Mouse (Mus musculus): ENCODE data around the gene Ano1.

Gene Ano1

DNA sequence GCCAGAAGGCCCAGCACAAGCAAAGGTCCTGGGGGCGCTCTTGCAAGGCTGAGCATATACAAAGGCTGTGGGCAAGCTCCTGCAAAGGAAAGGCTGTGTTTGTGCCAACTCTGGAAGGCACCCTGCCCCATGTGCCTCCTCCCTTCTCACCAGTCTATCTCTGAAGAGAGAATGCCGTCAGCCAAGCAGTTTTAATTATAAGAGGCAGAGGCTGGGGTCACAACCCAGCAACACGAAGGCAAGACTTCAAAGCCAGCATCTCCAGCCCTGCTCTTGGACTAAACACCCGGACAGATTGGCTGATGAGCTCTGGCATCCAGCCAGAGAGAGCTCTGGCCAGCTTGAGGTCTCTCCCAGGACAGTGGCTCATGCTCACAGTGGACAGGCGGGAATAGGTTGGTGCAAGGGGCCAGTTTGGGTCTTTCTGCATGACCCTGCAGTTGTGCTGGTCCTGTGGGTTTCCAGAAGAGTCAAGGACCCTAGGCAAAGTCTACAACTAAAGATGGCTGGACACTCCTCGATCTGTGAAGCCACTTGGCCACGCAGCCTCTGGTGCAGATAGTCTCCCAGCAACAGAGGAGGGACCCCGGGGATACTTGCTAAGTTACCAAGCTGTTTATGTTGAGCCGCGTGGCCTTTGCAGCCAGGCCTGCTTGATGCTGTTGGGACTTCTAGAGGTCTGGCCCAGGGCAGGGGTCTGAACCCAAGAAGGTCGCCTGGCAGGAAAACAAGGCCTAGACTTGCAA, 12.9 kb upstream of the Ano1 start:
- no peak for DNase-seq (ENCODE audit: low spot score)

DNA sequence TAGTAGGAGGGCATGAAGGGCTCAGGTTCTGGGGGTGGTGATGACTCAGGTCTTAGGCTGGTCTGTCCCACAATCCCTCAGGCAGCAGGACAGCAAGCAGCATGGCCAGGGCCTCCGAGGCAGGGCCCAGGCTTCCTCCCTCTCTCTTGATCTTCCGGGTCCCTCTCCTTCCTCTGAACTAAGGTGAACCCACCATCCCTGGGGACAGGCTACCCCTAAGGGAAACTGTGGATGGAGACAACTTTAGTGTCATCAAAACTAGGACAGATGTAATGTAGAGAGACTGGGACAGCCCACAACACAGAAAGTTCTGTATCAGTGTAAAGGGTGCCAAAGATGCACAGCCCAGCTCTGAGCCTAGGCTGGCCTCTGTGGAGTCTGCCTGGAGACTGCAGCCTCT, 12.2 kb upstream of the Ano1 start:
- no peak for DNase-seq (ENCODE audit: low spot score)

DNA sequence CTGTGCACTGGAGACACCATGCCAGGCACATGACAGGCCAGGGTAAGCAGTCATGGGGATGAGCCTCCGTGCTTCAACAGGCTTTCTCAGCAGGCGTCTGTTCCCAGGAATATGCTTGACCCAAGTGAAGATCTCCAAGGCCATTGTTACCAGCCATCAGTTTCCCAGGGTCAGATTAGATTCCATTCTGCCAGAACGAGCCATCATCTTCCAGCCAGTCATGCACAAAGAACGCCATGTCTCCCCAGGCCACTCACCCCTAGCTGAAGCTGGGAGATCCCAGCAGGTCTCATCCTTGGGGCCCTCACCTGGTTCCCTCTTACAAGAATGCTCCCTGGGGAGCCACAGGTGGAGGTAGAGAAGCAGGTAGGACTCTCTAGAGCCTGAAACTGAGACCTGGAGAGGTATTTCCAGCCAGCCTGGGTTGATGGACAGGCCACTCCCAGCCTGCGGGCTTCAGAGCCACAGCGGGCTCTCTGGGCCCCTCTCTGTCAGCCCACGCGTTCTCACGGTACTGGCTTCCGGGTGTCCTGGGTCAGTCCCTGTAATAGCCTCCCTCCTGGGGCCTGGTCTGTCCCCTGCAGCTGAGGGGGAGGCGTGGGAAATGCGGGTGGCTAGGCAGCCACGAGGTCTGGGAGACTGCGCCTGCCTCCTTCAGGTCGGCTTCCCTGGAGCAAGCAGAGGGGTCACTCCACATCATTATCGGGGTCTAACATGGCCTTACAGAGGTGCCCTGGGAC, 10.9 kb upstream of the Ano1 start:
- DNase-seq (ENCODE audit: low spot score), result no peak

DNA sequence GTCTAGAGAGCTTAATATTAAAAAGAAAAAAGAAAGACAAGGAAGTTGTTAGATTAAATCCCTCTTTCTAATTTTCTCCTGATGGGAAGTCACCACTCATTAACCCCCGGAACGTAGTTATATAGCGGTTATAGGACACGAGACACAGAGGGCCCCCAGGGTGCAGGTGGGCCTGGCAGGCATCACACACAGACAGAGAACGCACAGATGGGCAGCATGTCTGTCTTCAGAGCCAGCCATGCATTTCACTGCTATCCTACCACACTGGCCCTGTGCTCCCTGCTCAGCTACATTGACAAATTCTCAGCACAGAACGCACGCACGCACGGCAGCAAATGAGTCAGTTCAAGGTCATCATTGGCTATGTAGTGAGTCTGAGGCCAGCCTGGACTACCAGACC, 8.5 kb upstream of the Ano1 start:
- no peak for DNase-seq (ENCODE audit: low spot score)

DNA sequence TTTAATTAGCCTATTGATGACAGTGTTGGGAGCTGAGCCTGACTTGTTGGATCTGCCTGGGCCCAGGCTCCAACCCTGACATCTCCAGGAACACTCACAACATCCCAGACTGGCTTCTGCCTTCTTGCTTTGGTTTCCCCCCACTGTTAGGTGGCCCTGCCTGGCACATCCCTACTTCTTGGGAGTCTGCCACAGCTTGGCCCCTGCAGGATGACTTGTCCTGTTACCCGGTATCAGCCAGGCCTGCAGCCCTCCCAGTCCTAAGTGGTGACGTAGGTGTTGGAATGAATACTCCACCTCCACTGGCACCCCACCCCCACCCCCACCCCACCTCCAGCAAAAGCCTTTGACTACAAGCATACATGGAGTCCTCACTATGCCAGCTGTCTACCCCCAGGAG, 7.7 kb upstream of the Ano1 start:
- DNase-seq (ENCODE audit: low spot score), result no peak

DNA sequence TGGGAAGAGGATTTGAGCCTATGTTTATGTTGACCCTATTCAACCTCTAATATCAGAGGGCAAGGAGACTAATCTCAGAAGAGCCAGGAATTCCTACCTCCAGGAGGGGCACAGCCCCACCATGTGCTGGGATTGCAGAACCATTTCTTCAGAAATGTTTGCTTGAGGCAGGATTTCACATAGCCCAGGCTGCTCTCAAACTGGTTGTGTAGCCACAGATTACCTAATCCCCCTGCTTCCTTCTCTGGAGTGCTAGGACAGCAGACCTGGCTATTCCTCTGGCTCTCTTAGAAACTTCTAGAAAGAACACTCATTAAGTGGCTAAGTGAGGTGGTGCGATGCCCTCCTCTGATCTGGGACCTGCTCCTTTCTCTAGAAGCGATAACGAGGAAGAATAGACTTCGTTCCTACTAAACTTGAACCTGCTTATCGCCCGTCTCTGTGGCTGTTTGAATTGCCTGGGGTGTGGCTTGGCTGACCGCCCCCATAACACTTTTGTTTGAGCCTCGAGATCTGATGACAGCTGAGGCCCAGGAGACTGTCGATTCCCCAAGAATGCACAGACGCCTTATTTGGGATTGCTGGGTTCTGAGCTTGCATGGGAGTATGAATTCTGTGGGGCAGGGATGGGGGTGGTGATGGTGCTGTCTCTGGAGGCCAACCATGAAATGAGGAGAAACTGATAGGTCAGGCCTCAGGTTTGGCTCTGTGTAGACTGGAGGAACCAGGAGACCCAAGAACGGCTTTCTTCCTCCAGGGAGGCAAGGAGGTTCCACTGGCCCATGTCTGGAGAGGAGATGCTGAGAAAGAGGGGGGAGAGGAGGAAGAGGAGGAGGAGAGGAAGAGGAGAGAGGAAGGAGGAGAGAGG, 4.0 kb upstream of the Ano1 start:
- no peak for DNase-seq (ENCODE audit: low spot score)

DNA sequence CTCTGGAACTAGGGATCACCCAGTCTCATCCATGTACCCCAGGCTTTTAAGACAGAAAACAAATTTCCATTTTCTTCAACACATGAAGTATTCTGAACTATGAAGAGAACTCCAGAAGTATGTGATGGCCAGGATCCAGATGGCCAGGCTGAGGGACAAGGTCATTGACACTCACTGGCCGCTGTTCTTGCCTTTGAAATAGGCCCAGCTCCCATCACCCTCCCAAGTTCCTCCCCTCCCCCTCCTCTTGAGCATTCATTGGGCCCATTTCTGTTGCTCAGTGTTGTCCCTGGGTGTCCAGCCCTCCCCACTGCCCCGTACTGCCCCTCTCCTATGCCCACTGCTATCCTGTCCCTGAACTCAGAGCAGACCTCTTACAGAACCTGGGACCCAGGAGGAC, 2.9 kb upstream of the Ano1 start:
- DNase-seq (ENCODE audit: low spot score), result no peak

DNA sequence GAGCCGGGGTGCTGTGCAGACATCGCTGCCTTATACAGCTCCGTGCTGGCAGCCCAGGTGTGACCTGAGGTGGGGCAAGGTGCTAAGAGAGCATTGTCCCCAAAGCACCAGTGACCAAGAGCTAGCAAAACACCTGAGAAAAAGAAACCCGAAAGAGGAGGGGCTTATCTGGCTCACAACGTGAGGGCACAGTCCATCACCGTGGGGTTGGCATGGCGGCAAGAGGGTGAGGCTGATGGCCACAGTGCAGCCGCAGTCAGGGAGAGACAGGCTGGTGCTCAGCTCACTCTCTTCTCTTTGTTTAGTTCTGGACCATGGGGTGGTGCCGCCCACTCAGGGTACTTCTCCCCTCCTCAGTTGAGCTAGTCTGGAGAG, 1.9 kb upstream of the Ano1 start:
- no peak for DNase-seq (ENCODE audit: low spot score)

DNA sequence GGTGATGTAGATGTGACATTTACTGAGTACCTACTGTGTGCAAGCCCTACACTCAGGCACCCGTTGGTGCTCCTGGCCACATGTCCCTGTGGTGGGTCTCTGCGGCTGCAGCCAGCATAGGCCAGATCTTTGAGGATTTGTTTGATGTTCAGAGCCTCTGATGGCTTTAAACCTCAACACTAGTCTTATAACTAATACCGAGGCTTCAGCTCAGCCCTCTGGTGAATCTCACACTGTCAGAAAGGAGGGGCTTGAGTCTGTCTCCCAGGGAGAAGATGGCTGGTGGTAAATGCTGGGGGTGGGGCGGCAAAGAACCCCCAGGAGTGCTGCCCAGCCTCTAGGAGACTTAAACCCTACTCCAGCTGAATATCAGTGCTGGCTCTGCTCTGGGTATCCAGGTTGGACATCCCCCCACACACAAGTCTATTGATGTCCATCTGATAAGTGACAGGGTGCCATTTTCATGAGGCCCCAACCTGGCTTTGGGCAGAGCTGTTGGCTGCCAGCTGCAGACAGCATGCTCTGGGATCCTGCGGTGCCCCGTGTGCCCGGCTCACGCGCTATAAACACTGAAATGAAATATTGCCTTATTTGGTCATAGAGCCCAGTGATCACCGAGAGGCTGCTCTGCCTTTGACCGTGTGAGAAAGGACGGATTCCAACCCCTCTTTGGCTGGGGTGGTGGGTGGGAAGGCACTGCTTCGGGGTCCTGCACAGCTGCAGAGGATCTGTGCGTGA, 1.3 kb upstream of the Ano1 start:
- no peak for DNase-seq (ENCODE audit: low spot score)

DNA sequence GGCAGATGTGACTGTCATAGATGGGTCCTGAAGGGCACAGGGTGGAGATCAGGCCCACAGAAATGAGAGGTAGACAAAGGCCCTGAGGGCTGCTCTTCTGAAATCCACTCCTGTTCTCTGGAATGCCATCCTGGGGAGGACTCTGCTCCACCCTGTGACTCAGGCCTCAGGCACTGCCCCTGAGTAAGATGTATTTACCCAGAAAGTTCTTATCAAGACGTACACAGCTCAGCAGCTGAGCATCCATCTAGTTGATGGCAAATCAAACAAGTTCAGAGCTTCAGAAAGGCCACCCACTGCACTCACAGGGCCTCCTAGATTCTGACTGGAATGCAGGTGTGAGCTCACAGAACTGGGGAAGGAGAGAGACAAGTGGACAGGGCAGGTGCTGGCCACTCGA, 4.0 kb downstream of the Ano1 start:
- no peak for DNase-seq (ENCODE audit: low spot score)

DNA sequence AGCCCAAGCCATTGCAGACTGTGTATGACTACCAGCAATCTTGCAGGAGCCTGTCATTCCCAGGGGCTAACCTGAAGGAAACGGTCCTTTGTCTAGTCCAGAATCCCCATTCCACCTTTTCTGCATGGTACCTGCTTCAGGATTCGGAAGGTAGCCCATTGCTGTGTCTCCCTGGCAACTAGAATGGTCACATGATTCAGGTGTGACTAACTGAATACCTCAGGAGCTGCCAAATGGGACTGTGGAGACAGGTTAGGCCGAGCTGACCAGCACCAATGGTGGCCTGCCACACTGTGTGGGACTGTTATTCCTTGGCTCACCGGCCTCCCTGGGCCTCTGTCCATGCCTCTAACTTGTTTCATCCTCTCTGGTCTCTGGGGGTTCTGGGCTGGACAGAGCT, 5.3 kb downstream of the Ano1 start:
- no peak for DNase-seq (ENCODE audit: low spot score)

DNA sequence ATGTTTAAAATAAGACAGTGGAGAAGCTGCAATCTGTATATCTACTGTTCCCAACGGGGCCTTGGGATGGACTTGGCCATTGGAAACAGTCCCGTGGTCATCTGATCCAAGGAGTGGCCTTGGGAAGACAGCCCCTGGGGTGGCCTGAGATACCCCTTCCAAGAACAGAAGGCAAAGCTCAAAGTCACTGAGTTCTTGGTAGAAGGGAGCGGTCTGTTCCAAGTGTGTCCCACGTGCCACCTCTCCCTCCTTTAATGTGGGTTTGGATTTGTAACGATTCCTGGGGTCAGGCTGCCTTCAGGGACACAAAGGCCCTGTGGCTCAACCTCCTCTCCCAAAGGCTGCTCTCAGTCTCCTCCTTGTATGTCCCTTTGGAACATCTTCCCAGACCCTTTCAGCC, 7.9 kb downstream of the Ano1 start:
- no peak for DNase-seq (ENCODE audit: low spot score)

DNA sequence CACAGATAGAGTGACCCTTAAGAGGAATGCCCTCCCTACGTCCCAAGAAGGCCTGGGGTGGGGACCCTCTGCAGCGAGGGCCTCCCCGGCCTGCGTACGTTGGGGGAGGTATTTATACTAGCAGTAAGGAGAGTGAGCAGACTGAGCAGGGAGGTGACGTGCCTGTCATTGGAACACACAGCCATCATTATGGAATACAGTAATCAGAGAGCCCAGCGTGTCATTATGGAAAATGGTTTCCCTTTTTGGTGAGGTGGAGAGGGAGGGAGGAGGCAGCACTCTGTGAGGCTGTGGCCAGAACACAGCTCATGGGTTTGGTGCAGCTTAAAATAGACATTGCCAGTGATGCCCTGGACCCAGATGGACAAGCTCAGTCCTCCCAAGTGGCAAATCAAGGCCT, 11.1 kb downstream of the Ano1 start:
- DNase-seq (ENCODE audit: low spot score), result no peak

DNA sequence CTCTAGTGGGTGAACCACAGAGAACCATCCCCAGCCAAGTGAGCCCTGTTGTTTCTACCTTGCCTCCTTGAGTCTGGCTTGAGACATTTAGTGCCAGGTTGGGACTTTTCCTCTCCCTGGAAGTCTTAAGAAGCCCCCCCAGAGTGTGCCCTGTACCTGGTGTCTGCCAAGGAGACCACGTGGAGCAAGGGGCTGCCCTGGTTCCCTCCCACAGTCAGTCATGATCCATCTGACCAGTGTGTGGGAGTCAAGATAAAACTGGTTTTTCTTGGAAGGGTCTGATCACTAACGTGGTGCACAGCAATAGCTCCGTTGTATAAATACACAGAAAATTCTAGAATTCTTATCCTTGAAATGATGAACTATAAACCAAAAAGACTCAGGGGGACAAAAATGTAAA, 12.0 kb downstream of the Ano1 start:
- no peak for DNase-seq (ENCODE audit: low spot score)

DNA sequence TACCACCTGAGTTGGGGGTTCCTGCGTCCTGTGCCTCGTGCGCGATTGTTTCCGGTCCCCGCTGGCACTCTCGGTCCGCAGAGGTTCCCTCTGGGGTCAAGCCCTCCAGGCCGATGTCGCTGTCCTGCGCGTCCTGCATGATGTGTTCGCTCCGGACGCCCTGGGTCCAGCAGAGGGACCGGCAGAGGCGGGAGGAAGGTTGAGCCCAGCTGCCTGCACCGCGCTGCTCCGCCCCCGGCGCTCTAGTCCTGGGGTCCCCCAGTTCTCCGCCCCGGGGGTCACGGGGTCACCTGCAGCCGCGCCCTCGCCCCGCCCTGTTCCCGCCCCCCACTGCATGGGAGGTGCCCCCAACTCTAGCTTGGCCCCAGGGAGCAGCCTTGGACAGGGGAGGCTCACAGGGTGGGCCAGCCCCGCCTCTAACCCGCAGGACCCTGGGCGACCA, 13.4 kb downstream of the Ano1 start:
- no peak for DNase-seq (ENCODE audit: low spot score)

DNA sequence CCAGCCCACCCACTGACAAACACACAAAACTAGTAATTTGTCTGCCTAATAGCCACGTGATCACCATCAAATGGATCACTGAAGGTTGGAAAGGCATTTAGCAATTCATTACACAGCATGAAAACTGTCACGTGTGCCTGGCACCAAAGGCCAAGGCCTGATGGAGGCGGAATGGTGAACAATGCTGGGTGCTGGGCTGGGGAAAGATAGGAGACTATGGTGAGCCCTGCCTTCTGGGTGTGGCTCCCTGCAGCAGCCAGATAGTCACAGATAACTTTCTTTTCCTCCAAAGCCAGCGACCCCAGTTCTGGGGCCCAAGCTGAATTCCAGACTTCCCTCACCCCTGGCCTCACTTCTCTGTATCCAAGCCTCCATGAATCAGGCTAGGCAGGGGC, 19.9 kb downstream of the Ano1 start:
- DNase-seq (ENCODE audit: low spot score), result no peak

DNA sequence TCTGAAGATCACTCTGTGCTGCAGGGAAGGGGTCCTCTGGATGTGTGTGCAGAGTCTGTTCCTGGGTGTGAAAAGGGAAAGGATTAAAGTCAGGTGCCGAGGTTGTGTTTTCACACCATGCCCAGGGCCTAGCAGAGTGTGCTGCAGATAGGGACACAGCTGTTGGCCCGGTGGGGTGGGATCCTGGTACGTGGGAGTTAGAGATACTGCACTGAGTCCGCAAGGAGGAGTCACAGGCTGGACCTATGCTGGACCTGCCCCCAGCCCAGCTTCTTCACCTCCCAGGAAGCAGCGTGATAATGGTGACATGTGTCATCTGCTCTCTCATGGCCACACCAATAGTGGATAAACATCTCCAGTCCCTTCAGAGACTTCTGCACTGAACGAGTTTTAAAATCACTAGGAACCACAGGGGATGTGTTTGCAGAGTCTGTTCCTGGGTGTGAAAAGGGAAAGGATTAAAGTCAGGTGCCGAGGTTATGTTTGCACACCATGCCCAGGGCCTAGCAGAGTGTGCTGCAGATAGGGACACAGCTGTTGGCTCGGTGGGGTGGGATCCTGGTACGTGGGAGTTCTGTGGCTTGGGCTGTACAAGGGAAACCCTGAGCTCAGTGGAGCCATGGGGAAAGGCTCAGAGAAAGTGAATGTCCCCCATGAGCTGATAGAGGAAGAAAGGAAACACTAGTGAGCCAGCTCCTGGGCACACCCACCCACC, 20.4 kb downstream of the Ano1 start:
- no peak for DNase-seq (ENCODE audit: low spot score)

DNA sequence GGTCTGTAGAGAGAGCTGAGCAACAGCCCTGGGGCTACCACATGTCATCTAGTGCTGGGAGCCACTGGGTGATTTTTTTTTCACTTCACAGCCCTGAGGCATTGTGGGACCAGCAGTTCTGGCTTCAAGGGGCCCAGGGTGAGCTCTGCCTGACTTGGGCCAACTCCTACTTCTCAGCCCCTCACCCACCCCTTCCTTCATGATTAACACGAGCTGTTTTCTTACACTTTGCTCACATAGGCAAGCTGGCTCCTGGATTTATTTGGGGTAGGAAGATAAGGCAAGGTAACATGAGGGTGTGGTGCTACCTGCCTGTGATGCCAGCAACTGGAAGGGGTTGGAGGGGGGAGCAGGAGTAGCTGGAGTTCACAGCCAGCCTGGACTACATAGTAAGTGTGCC, 27.5 kb downstream of the Ano1 start:
- no peak for DNase-seq (ENCODE audit: low spot score)

DNA sequence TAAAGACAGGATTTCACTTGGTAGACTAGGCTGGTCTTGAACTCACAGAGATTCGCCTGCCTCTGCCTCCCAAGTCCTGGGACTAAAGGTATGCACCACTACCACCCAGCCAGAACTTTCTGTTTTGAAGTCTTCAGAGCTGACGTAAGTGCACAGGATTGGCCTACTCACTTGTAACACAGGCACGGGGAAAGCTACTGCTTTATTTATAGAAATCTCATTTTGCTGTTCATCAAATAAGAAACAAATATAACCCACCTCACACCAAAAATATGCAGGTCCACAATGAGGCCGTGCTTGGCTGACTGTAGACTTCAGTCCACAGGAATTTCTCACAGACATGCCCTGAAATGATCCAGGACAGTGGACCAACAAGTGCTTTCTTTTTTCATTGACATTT, 31.8 kb downstream of the Ano1 start:
- DNase-seq (ENCODE audit: low spot score), result no peak

DNA sequence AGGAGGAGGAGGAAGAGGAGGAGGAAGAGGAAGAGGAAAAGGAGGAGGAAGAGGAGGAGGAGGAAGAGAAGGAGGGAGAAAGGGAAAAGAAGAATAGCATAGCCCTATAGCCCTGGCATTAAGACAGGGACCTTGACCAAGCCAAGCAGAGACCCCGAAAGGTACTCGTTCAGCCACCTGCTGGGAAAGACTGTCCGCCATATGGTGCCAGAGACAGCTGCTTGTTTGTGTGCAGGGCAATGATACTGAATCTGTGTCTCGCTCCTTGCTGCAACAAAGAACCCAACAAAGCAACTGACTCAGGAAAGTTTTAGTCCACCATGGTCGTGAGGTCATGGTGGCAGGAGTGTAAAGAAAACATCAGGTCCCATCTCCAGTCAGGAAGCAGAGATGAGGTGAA, 34.0 kb downstream of the Ano1 start:
- no peak for DNase-seq (ENCODE audit: low spot score)

DNA sequence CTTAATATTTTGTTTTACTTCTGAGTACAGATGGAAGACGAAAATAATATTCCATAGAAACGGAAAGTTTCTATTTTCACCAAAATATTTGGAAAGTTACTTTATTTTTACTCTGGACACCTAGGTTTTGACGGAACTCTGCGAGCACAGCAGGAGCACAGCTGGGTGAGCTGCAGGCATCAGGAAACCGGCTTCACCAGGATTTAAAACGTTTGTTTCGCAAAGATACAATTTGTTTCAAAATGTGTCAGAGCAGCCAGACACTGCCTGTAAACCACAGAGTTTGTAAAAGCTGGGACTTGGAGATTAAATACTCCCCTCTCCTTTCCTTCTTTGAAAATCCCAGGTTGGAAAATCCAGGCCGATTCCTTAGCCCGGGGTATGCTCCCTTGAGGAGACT, 53.9 kb downstream of the Ano1 start:
- DNase-seq (ENCODE audit: low spot score), result no peak

Measured in layer of hippocampus, adult 9-10 months (tissue).